In genomic region chr8:71466198-71466597, GRCm38 (mm10) we compare ENCODE assay signal across 11 mouse cellular contexts. TPM values are rescaled to one million over a fixed set of nuclear protein-coding genes. Genes with fewer than 3 reads are reported as not detected.
DNase-seq lines count a peak whose midpoint lies in the region; ATAC-seq and TF ChIP-seq lines count a peak whose summit lies in the region.
"Had no signal": no experiment of that assay in that cellular context is flagged by ENCODE, and none has a peak within 500 bp of the region (broad histone marks: within the 10 kb centered on the region; RNA-seq: fewer than 3 reads in every experiment).

No protein-coding gene starts in this region.

- no peak overlapping the region for H3K27ac ChIP-seq in hindbrain, embryonic 13.5 days
- no peak overlapping the region for H3K27ac ChIP-seq in hindbrain, embryonic 12.5 days
- H3K27ac ChIP-seq in midbrain, embryonic 14.5 days (replicated peaks; ENCODE audit: low read depth, low read length): no peak overlapping the region
- no peak overlapping the region for H3K27ac ChIP-seq in midbrain, embryonic 15.5 days
- H3K27ac ChIP-seq: embryonic facial prominence, embryonic 13.5 days; limb, embryonic 12.5 days had no signal

- H3ac ChIP-seq in myocyte (ENCODE audit: control insufficient read depth, insufficient read length): no peak overlapping the region

- peaks cover 6% of the 10 kb centered on the region for H3K9me3 ChIP-seq in erythroblast, embryonic 14.5 days (ENCODE audit: control insufficient read depth, low read length)
- H3K9me3 ChIP-seq in hindbrain, embryonic 13.5 days: no peaks in the 10 kb centered on the region
- no peaks in the 10 kb centered on the region for H3K9me3 ChIP-seq in hindbrain, embryonic 12.5 days (replicated peaks)
- H3K9me3 ChIP-seq in midbrain, embryonic 14.5 days (ENCODE audit: control insufficient read depth, low read length): no peaks in the 10 kb centered on the region
- no peaks in the 10 kb centered on the region for H3K9me3 ChIP-seq in midbrain, embryonic 15.5 days
- H3K9me3 ChIP-seq: embryonic facial prominence, embryonic 13.5 days; limb, embryonic 12.5 days had no signal

- peak overlapping the region; percentile 83; the same call in 1 of the 2 replicates for H3K9ac ChIP-seq in hindbrain, embryonic 13.5 days
- no peak overlapping the region for H3K9ac ChIP-seq in hindbrain, embryonic 12.5 days
- H3K9ac ChIP-seq in midbrain, embryonic 14.5 days (replicated peaks; ENCODE audit: low read length): no peak overlapping the region
- no peak overlapping the region for H3K9ac ChIP-seq in midbrain, embryonic 15.5 days
- H3K9ac ChIP-seq: limb, embryonic 12.5 days had no signal

- H3K27me3 ChIP-seq in erythroblast, embryonic 14.5 days (ENCODE audit: control insufficient read depth): no peaks in the 10 kb centered on the region
- H3K27me3 ChIP-seq in hindbrain, embryonic 13.5 days: no peaks in the 10 kb centered on the region
- no peaks in the 10 kb centered on the region for H3K27me3 ChIP-seq in hindbrain, embryonic 12.5 days
- H3K27me3 ChIP-seq in midbrain, embryonic 14.5 days (ENCODE audit: control insufficient read depth, insufficient read depth, low read length): no peaks in the 10 kb centered on the region
- H3K27me3 ChIP-seq in midbrain, embryonic 15.5 days (replicated peaks): no peaks in the 10 kb centered on the region
- no peaks in the 10 kb centered on the region for H3K27me3 ChIP-seq in myocyte (ENCODE audit: control insufficient read depth, insufficient read depth, insufficient read length)
- H3K27me3 ChIP-seq: embryonic facial prominence, embryonic 13.5 days; limb, embryonic 12.5 days had no signal

- no peak for TF ChIP-seq POLR2A in myocyte (IDR thresholded peaks at IDR 0.05; ENCODE audit: insufficient read length, low read depth)

- H3K79me2 ChIP-seq in myocyte (ENCODE audit: control insufficient read depth, insufficient read depth): peaks cover 25% of the 10 kb centered on the region

- H3K4me1 ChIP-seq in erythroblast, embryonic 14.5 days (ENCODE audit: control insufficient read depth): peaks cover 73% of the 10 kb centered on the region
- peaks cover 52% of the 10 kb centered on the region for H3K4me1 ChIP-seq in hindbrain, embryonic 13.5 days (replicated peaks)
- H3K4me1 ChIP-seq in hindbrain, embryonic 12.5 days: peaks cover 49% of the 10 kb centered on the region
- H3K4me1 ChIP-seq in midbrain, embryonic 14.5 days (ENCODE audit: control insufficient read depth, insufficient read depth, low read length): peaks cover 43% of the 10 kb centered on the region
- peaks cover 54% of the 10 kb centered on the region for H3K4me1 ChIP-seq in midbrain, embryonic 15.5 days

- H3K4me3 ChIP-seq in erythroblast, embryonic 14.5 days (replicated peaks): peak overlapping the region; percentile 81
- H3K4me3 ChIP-seq in hindbrain, embryonic 13.5 days: no peak overlapping the region
- H3K4me3 ChIP-seq in hindbrain, embryonic 12.5 days: no peak overlapping the region
- no peak overlapping the region for H3K4me3 ChIP-seq in midbrain, embryonic 14.5 days (replicated peaks; ENCODE audit: low read depth, low read length)
- no peak overlapping the region for H3K4me3 ChIP-seq in midbrain, embryonic 15.5 days
- peak overlapping the region; percentile 45 for H3K4me3 ChIP-seq in myocyte

- peaks cover 34% of the 10 kb centered on the region for H3K36me3 ChIP-seq in erythroblast, embryonic 14.5 days (ENCODE audit: control insufficient read depth)
- H3K36me3 ChIP-seq in hindbrain, embryonic 13.5 days: peaks cover 13% of the 10 kb centered on the region
- peaks cover 8% of the 10 kb centered on the region; the same call in 1 of the 2 replicates for H3K36me3 ChIP-seq in hindbrain, embryonic 12.5 days
- H3K36me3 ChIP-seq in midbrain, embryonic 14.5 days (ENCODE audit: control insufficient read depth, insufficient read depth, low read length): peaks cover 11% of the 10 kb centered on the region
- peaks cover 11% of the 10 kb centered on the region; the same call in 1 of the 2 replicates for H3K36me3 ChIP-seq in midbrain, embryonic 15.5 days (replicated peaks)
- no peaks in the 10 kb centered on the region for H3K36me3 ChIP-seq in myocyte (ENCODE audit: control insufficient read depth, insufficient read depth)

- 95% methylated on average over 5 of the region's 5 CpGs for WGBS in hindbrain, embryonic 13.5 days
- 95% methylated on average over 5 of the region's 5 CpGs for WGBS in hindbrain, embryonic 12.5 days
- 96% methylated on average over 5 of the region's 5 CpGs for WGBS in midbrain, embryonic 14.5 days
- 91% methylated on average over 5 of the region's 5 CpGs for WGBS in midbrain, embryonic 15.5 days

- no peak for DNase-seq in midbrain, embryonic 14.5 days
- DNase-seq in spleen, adult 12 weeks (ENCODE audit: low spot score): no peak
- DNase-seq: kidney, adult 8-10 months had no signal

- H3K4me2 ChIP-seq in hindbrain, embryonic 13.5 days: no peak overlapping the region
- H3K4me2 ChIP-seq in hindbrain, embryonic 12.5 days (replicated peaks): no peak overlapping the region
- H3K4me2 ChIP-seq in midbrain, embryonic 14.5 days (ENCODE audit: low read length): peak overlapping the region; percentile 89; the same call in 1 of the 2 replicates
- no peak overlapping the region for H3K4me2 ChIP-seq in midbrain, embryonic 15.5 days
- H3K4me2 ChIP-seq in myocyte (ENCODE audit: low read depth): peak overlapping the region; percentile 87

- ATAC-seq in erythroblast, adult 5-6 weeks (replicated peaks; ENCODE audit: low FRiP score, poor library complexity, severe bottlenecking): no peak
- no peak for ATAC-seq in hindbrain, embryonic 13.5 days (ENCODE audit: low FRiP score)
- ATAC-seq in hindbrain, embryonic 12.5 days (ENCODE audit: low FRiP score): no peak
- no peak for ATAC-seq in midbrain, embryonic 14.5 days (ENCODE audit: low FRiP score, low TSS enrichment)
- ATAC-seq in midbrain, embryonic 15.5 days (replicated peaks): no peak

TF ChIP-seq in myocyte, 11 proteins besides CTCF, POLR2A, EP300 and RAD21:
- TF ChIP-seq MAX (IDR thresholded peaks at IDR 0.05; ENCODE audit: low read depth) (no peak), POLR2AphosphoS2 (IDR thresholded peaks at IDR 0.05; ENCODE audit: insufficient read length, low read depth) (no peak)

RNA-seq across cellular contexts. Expression of gene Mrpl34, which starts 1.4 kb away (rescaled TPM):
- 18.9 and 20.4 TPM in 2 replicates for polyA plus RNA-seq in erythroblast, embryonic 14.5 days (2012)
- total RNA-seq in erythroblast, adult 5-6 weeks (2015; ENCODE audit: low replicate concordance): 1.9 and 20.9 TPM in 2 replicates
- 6.0 and 12.1 TPM in 2 replicates for total RNA-seq in erythroblast, adult 5-6 weeks (2017; ENCODE audit: low replicate concordance)
- 222 and 230 TPM in 2 replicates for polyA plus RNA-seq in hindbrain, embryonic 13.5 days (2015; fragmentation: Nextera tagmentation; extraction: Ambion mirVana)
- polyA plus RNA-seq in hindbrain, embryonic 12.5 days (2016; fragmentation: Nextera tagmentation; extraction: Ambion mirVana): 194 and 214 TPM in 2 replicates
- 199 and 222 TPM in 2 replicates for polyA plus RNA-seq in midbrain, embryonic 14.5 days (2014; fragmentation: Nextera tagmentation; extraction: Ambion mirVana)
- 173 and 174 TPM in 2 replicates for polyA plus RNA-seq in midbrain, embryonic 15.5 days (2015; fragmentation: Nextera tagmentation; extraction: Ambion mirVana)
- polyA plus RNA-seq in myocyte (2012; fragmentation: generic; extraction: Trizol): 79.0 TPM

RNA-seq across cellular contexts. Expression of gene Abhd8, which starts 2.7 kb away (rescaled TPM):
- 3.9 and 4.7 TPM in 2 replicates for polyA plus RNA-seq in erythroblast, embryonic 14.5 days (2012)
- 0.58 and 0.63 TPM in 2 replicates for total RNA-seq in erythroblast, adult 5-6 weeks (2015; ENCODE audit: low replicate concordance)
- total RNA-seq in erythroblast, adult 5-6 weeks (2017; ENCODE audit: low replicate concordance): 2.2 and 3.5 TPM in 2 replicates
- polyA plus RNA-seq in hindbrain, embryonic 13.5 days (2015; fragmentation: Nextera tagmentation; extraction: Ambion mirVana): 127 and 136 TPM in 2 replicates
- polyA plus RNA-seq in hindbrain, embryonic 12.5 days (2016; fragmentation: Nextera tagmentation; extraction: Ambion mirVana): 107 and 108 TPM in 2 replicates
- polyA plus RNA-seq in midbrain, embryonic 14.5 days (2014; fragmentation: Nextera tagmentation; extraction: Ambion mirVana): 119 and 133 TPM in 2 replicates
- polyA plus RNA-seq in midbrain, embryonic 15.5 days (2015; fragmentation: Nextera tagmentation; extraction: Ambion mirVana): 188 and 206 TPM in 2 replicates
- polyA plus RNA-seq in myocyte (2012; fragmentation: generic; extraction: Trizol): 67.0 TPM

RNA-seq across cellular contexts. Expression of gene Dda1, which starts 2.8 kb away (rescaled TPM):
- 41.0 and 42.3 TPM in 2 replicates for polyA plus RNA-seq in erythroblast, embryonic 14.5 days (2012)
- 7.7 and 15.0 TPM in 2 replicates for total RNA-seq in erythroblast, adult 5-6 weeks (2015; ENCODE audit: low replicate concordance)
- 5.7 and 7.9 TPM in 2 replicates for total RNA-seq in erythroblast, adult 5-6 weeks (2017; ENCODE audit: low replicate concordance)
- polyA plus RNA-seq in hindbrain, embryonic 13.5 days (2015; fragmentation: Nextera tagmentation; extraction: Ambion mirVana): 212 and 214 TPM in 2 replicates
- 155 and 161 TPM in 2 replicates for polyA plus RNA-seq in hindbrain, embryonic 12.5 days (2016; fragmentation: Nextera tagmentation; extraction: Ambion mirVana)
- polyA plus RNA-seq in midbrain, embryonic 14.5 days (2014; fragmentation: Nextera tagmentation; extraction: Ambion mirVana): 213 and 233 TPM in 2 replicates
- polyA plus RNA-seq in midbrain, embryonic 15.5 days (2015; fragmentation: Nextera tagmentation; extraction: Ambion mirVana): 240 and 242 TPM in 2 replicates
- polyA plus RNA-seq in myocyte (2012; fragmentation: generic; extraction: Trizol): 117 TPM

RNA-seq across cellular contexts. Expression of gene Ano8, which starts 19.6 kb away (rescaled TPM):
- polyA plus RNA-seq in erythroblast, embryonic 14.5 days (2012): 0.09 and 0.20 TPM in 2 replicates
- 0.21 TPM in 1 of 2 replicates, not detected in the other for total RNA-seq in erythroblast, adult 5-6 weeks (2015; ENCODE audit: low replicate concordance)
- 0.14 TPM in 1 of 2 replicates, not detected in the other for total RNA-seq in erythroblast, adult 5-6 weeks (2017; ENCODE audit: low replicate concordance)
- polyA plus RNA-seq in hindbrain, embryonic 13.5 days (2015; fragmentation: Nextera tagmentation; extraction: Ambion mirVana): 6.6 and 7.1 TPM in 2 replicates
- 18.0 and 19.6 TPM in 2 replicates for polyA plus RNA-seq in hindbrain, embryonic 12.5 days (2016; fragmentation: Nextera tagmentation; extraction: Ambion mirVana)
- 7.7 and 9.4 TPM in 2 replicates for polyA plus RNA-seq in midbrain, embryonic 14.5 days (2014; fragmentation: Nextera tagmentation; extraction: Ambion mirVana)
- polyA plus RNA-seq in midbrain, embryonic 15.5 days (2015; fragmentation: Nextera tagmentation; extraction: Ambion mirVana): 9.6 and 10.9 TPM in 2 replicates
- 27.5 TPM for polyA plus RNA-seq in myocyte (2012; fragmentation: generic; extraction: Trizol)

RNA-seq across cellular contexts. Expression of gene Gtpbp3, which starts 21.7 kb away (rescaled TPM):
- polyA plus RNA-seq in erythroblast, embryonic 14.5 days (2012): 1.2 and 1.4 TPM in 2 replicates
- 0.58 and 3.1 TPM in 2 replicates for total RNA-seq in erythroblast, adult 5-6 weeks (2015; ENCODE audit: low replicate concordance)
- 1.7 and 3.9 TPM in 2 replicates for total RNA-seq in erythroblast, adult 5-6 weeks (2017; ENCODE audit: low replicate concordance)
- 13.7 and 14.3 TPM in 2 replicates for polyA plus RNA-seq in hindbrain, embryonic 13.5 days (2015; fragmentation: Nextera tagmentation; extraction: Ambion mirVana)
- polyA plus RNA-seq in hindbrain, embryonic 12.5 days (2016; fragmentation: Nextera tagmentation; extraction: Ambion mirVana): 15.3 and 16.5 TPM in 2 replicates
- 4.9 and 5.2 TPM in 2 replicates for polyA plus RNA-seq in midbrain, embryonic 14.5 days (2014; fragmentation: Nextera tagmentation; extraction: Ambion mirVana)
- polyA plus RNA-seq in midbrain, embryonic 15.5 days (2015; fragmentation: Nextera tagmentation; extraction: Ambion mirVana): 12.0 and 13.9 TPM in 2 replicates
- 17.5 TPM for polyA plus RNA-seq in myocyte (2012; fragmentation: generic; extraction: Trizol)

Comparison
In these comparisons a context has a peak if more than half of its experiments do, and no peak if none do; other contexts are left out.
1. H3K4me2 ChIP-seq: peak in midbrain, embryonic 14.5 days (single experiment) and myocyte (single experiment); none in hindbrain, embryonic 13.5 days (single experiment), hindbrain, embryonic 12.5 days (single experiment) and midbrain, embryonic 15.5 days (single experiment).
2. H3K4me3 ChIP-seq: peak in erythroblast, embryonic 14.5 days (single experiment) and myocyte (single experiment); none in hindbrain, embryonic 13.5 days (single experiment), hindbrain, embryonic 12.5 days (single experiment), midbrain, embryonic 14.5 days (single experiment) and midbrain, embryonic 15.5 days (single experiment).
3. RNA of gene Abhd8, which starts 2.7 kb away (polyA plus RNA-seq): 188 to 206 TPM in midbrain, embryonic 15.5 days, 127 to 136 TPM in hindbrain, embryonic 13.5 days, 119 to 133 TPM in midbrain, embryonic 14.5 days, 107 to 108 TPM in hindbrain, embryonic 12.5 days and 67.0 TPM in myocyte (single experiment); 3.9 to 4.7 TPM in erythroblast, embryonic 14.5 days; every median in the first group is over 10 times any median in the second.